Mouse (Mus musculus): ENCODE data around the gene Nt5c2.
"Not testable (repeated sequence)": the region's sequence is repeated elsewhere in the genome, so short reads cannot be mapped to it uniquely, and the experiment has no call there.

Nt5c2 gene

DNA sequence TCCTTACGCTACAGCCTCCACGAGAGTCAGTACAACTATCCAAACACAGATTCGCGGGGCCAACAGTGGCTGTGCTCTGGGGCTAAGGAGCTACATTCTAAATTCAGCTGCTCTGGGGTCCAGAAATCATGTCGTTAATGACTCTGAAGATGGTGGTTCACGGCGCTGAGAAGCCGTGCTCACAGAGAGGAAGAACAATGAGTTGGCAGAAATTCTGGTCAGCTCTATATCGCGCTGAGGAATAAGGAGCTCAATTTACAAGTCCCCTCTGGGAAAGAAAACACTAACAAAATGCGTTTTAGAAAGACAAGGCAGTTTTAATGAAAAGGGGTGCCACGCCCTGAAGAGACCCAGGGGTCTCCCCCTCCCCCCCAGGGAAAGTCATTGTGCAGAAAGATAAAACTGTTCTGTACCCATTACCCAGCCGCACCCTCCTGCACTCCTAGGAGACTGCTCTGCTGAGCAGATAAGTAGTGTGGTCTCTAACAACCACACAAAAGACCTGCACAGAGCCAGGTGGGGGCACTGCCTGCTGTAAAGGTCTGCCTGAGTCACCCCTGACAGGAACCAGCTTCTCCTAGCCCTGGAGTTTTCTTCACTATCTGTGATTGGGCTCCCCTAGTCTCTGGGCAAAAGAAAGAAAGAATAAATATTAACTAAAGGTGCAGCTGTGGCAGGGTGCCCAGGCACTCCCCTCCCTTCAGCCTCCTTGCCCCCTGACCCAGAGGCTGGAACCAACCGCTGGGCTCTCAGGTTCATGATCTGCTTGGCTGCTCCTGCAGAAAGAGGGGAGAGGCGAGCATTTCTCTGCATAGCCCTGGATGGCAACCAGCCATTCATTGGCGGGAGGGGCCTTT lies 26.5 kb downstream of the Nt5c2 start:
- peak; percentile 29 to 31 for DNase-seq (ENCODE audit: low spot score in 2 of 2)

DNA sequence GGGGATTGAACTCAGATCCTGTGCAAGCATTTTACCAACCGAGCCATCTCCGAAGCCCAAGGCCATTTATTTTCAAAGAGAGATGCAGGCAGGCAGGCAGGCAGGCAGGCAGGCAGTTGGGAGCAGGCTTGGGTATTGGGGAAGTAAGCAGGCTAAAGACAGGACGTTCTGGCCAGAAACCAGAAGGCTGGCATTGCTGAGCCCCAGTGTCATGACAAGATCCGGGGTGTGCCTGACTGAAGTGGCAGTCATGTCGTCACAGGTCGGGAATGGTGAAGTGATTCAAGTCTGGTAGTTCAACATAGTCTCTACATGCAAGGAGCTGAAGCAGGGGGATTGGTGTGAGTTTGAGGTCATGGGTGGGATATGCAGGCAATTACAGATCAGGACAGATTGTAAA lies 27.3 kb downstream of the Nt5c2 start:
- no peak for DNase-seq (ENCODE audit: low spot score in 2 of 2)

DNA sequence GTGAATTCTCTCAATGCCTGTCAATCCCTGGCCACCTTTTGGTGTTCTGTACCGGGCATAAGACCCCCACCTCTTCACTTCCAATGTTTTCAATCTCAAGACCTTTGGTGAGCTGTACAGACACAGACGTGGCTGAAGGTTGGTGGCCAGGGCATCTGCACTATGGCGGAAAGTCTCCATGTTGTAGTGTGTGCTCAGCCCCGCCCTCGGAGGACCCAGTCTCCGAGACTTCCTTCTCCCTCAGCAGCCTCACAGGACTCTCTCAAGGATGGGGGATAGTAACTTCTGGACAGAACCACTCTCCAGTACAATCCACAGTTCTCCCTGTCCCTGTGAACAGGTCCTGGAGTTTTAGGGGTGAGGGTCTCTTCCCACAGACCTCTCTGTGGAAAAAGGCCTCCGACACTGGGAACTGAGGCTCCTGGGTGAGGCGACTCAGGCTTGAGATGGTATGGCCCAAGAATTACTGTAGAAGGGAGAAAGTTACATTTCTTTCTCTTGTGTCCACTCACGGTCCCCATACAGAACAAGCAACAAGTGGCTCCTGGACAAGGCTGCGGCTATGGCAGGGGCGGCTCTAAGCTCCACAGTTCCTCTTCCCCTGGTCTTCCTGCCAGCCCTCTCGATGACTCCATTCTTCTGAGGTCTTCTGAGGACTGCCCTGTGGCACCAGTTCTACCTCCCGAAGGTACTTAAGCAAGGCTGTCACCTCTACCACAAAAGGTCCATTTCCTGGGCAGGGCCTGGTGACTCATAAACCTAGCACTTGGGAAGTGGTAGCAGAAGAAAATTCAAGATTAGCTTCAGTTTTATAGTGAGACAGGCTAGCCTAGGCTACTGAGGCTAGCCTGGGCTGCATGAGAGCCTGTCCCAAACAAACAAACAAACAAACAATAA lies 30.0 kb downstream of the Nt5c2 start:
- no peak for DNase-seq (ENCODE audit: low spot score in 2 of 2)

DNA sequence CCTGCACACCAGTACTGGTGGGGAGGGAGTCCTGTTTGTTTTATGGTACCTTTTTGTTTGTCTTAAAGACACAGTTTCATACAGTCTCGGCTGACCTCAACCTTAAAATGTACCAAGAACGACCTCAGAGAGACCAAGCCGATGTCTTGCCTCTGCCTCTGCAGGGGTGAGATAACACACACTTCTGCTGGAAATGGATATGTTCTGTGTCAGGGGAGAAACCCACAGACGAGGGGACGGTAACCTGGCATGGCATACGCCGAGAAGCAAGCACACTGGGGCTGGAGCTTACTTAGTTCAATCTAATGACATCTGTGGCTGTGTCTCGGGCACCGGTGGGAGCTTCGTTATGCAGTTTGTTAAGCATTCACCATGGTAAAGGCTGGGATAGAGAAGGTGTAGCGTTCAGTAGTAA lies 31.0 kb downstream of the Nt5c2 start:
- DNase-seq (ENCODE audit: low spot score in 2 of 2): no peak

DNA sequence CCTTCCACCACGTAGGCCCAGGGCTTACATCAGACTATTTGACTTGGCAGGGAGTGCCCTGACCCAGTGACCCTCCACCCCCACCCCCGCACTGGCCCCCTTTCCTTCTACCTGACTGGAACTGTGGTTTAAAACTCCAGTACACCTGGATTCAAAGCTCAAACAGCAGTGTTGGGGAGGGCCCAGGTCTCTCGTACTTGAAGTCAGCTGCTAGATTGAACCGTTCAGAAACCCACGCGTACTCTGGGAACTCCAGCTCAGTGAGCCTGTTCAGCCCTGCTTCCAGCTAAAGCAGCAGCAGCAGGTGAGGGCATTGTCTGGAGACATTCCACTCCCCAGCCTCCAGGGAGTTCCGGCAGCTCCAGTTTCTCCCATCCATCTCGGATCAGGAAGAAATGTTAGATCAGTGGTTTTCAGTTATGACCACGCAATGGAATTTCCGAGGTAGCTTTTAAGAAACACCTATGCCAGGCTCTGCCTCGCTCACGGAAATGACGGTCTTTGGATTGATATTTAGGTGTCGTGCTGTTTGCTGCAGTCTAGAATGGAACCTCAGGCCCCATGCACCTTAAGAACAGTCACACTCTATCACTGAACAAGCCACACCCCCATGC lies 31.5 kb downstream of the Nt5c2 start:
- DNase-seq (ENCODE audit: low spot score in 2 of 2): no peak

DNA sequence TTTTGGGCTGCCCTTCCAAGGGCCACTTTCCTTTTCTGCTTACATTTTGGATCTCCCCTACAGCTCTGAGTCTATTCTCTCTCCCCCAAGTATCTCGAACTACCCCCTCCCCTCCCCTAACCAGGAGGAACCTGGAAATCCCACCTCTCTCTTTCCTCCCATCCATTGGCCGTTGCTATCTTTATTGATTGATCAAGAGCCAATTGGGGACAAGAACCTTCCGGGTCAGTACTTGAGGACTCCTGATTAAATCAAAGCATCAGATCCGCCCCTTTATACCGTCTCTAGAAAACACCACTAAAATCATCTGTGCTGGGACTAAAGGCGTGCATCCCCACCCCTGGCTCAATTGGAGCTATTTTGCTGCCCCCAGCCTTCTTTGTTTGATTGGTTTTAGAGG lies 33.5 kb downstream of the Nt5c2 start:
- no peak for DNase-seq (ENCODE audit: low spot score in 2 of 2)

DNA sequence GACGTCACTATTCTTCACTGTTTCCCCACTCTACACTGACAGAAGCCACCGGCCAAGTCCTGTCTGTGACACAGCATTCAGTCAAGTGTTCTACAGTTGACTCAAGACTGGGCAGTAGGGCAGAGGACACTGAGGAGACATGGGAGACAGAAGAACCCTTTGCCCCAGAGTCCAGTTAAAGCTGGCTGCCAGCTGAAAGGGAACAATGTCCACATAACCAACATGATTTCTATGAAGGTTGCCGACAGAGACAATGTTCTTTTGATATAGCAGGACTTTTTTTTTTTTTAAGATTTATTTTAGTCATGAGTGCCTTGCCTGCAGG lies 35.2 kb downstream of the Nt5c2 start:
- DNase-seq (ENCODE audit: low spot score in 2 of 2): no peak

DNA sequence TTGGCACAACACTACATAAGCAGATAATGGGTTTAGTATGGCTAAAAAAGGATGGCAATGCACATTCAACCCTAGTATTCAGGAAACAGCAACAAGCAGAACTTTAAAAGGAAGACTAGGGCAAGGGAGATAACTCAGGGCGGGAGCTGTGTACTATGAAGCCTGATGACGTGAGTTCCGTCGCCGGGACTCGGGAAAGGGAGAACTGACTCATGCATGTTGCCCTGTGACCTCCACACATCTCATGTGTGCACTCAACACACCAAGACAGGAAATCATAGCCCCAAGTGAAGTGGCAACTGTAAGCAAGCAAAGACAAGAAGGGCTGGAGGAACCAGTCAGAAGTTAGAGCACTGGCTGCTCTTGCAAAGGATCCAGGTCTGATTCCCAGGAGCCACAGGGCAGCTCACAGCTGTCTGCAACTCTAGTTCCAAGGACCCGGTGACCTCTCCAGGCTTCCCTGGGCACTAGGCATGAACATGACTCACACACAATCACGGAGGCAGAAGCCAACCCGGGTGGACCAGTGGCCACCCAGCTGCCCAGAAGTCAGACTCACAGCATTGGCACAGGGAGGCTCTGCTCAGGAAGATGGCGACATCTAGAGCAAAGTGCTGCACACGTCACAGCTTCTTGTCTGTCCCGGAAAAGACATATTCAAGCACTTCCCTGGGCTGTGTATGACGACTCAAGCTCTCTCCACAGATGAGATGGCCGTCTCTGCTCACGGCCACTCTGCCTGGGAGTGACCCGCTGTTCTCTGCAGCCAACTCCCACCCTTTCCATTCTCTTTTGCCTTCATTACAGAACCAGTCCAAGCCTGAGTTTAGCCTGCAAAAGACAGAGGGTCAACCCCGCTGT lies 35.8 kb downstream of the Nt5c2 start:
- DNase-seq (ENCODE audit: low spot score in 2 of 2): no peak

DNA sequence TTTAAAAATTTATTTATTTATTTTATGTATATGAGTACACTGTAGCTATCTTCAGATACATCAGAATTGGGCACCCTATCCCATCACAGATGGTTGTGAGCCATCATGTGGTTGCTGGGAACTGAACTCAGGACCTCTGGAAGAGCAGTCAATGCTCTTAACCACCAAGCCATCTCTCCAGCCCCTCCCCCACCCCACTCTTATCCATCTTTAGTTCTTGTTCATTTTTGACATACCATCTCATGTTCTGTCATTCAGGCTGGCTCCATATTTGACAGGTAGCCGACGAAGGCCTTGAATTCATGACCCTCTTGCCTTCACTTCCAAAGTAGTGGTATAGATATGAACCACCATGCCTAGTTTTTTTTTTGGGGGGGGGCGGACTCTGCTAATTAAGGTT lies 36.9 kb downstream of the Nt5c2 start:
- not testable (repeated sequence) for DNase-seq (ENCODE audit: low spot score in 2 of 2)

DNA sequence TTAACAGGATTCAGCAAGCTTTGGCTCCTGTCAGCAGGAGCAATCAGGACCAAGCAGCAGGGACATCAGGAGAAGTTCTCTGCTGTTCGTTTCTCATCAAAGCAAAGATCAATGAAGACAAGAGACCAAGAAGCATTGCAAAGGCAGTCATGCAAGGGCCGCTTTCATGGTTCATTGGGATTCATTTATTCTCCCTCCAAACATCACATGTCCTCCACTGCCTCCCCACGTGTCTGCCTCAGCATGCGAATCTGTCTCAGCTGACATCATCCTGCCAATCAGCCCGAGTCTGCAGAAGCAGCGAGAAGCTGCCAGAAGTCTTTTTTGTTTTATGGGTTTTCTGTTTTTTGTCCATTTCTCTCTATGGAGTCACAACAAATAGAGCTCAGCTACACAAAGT lies 37.5 kb downstream of the Nt5c2 start:
- no peak for DNase-seq (ENCODE audit: low spot score in 2 of 2)

DNA sequence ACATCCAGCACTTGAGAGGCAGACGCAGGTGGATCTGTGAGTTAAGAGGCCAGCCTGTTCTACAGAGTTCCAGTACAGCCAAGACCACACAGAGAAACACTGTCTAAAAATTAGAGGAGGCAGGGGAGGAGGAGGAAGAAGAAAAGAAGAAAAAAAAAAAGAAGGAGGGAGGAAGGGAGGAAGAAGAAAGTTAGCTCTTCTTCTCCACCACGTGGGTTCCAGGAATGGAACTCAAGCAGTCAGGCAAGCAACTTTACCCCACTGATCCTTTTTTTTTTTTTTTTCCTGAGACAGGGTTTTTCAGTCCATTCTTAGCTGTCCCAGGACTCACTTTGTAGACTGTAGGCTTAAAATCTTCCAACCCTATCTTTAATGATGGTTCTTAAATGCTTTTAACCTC lies 38.2 kb downstream of the Nt5c2 start:
- no peak for DNase-seq (ENCODE audit: low spot score in 2 of 2)

DNA sequence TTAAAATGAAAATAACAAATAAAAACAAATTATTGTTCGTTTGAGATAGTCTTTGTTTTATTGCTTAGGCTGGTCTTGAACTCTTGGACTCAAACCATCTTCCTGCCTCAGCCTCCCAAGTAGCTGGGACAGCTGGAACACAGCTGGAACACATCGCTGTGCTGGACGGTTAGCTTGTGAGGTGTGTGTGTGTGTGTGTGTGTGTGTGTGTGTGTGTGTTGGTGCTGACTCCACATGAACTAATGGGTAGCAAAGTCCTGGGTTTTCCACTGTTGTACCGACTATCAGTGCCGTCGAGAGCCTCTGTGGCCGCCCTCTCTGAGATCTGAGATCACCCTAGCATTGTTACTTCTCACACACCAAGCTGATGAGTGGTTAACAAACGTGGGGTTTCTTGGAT lies 39.0 kb downstream of the Nt5c2 start:
- no peak for DNase-seq (ENCODE audit: low spot score in 2 of 2)

DNA sequence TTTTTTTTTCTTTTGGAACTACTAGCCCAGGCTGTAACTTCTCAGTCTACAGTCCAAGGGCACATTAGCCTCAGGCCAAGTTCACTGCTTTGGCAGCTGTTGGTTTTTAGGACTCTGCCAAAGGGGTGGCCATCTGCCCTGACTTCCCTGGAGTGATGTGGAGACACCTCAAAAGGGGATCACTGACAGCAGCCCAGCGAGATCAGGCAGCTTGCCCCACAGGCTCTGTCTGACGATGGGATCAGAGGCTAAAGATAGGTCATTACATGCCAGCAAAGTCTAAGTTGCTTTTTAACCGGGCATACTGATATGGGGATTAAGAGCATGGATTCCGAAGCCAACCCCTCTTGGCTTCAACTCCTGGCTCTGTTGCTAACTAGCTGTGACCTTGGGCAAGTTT lies 39.4 kb downstream of the Nt5c2 start:
- no peak for DNase-seq (ENCODE audit: low spot score in 2 of 2)

DNA sequence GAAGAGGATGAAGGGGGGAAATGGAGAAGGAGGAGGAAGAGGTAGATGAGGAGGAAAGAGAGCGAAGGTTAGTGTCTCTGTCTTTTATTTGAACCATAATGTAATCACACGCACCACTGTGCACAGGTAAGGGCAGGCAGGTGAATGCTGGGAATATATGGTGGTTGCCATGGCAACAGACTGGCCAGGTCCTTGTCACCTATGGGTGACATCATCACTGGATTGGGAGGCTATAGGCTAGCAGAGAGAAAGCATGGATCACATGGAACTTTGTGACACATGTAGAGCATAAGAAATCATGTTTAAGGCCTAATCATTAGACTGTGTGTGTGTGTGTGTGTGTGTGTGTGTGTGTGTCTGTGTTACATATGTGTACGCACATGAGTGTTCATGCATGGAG lies 42.8 kb downstream of the Nt5c2 start:
- no peak for DNase-seq (ENCODE audit: low spot score in 2 of 2)

DNA sequence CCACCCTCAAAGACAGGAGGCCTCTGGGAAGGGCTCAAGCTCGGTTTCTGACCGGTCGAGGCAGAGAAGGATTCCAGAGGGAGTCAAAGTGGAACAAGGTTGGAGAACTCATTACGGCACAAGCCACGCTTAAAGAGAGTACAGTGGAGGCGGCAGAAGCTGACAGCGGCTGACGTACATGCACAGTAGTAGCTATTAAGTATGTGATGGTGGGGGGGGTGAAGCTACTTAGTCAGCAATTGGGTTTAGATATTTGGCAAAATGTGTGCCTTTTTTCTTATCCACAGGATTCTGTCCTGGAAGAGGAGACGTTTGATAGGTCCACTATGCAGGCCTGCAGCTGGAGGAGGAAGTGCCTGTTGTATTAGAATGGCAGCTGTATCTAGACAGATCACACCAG lies 43.2 kb downstream of the Nt5c2 start:
- DNase-seq (ENCODE audit: low spot score in 2 of 2): no peak

DNA sequence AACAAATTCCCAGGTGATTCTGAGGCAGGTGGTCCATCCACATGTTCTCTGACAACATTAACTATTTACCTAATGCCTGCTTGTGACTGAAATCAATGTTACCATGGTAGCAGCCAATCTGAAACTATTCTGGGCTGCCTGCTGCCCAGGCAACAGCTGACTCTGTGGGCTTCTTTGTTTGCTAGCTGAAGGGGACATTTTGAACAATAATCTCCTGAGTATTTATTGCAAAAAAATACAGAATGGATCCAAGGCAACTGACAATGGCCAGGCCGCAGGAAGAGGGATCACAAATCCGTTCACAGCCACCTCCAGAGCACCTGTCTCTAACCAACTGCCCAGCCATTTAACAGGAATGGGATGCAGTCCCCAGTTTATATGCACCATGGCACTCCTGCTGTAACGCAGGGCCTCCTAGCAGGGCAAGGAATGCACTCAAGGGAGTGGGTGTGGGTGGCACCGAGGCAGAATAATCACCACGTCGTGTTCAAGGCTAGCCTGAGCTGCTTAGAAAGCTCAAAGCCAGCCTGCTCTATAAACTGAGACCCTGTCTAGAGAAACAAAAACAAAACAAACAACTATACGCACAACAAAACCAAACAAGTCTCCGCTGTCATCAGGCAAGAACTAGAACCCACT lies 43.8 kb downstream of the Nt5c2 start:
- no peak for DNase-seq (ENCODE audit: low spot score in 2 of 2)

DNA sequence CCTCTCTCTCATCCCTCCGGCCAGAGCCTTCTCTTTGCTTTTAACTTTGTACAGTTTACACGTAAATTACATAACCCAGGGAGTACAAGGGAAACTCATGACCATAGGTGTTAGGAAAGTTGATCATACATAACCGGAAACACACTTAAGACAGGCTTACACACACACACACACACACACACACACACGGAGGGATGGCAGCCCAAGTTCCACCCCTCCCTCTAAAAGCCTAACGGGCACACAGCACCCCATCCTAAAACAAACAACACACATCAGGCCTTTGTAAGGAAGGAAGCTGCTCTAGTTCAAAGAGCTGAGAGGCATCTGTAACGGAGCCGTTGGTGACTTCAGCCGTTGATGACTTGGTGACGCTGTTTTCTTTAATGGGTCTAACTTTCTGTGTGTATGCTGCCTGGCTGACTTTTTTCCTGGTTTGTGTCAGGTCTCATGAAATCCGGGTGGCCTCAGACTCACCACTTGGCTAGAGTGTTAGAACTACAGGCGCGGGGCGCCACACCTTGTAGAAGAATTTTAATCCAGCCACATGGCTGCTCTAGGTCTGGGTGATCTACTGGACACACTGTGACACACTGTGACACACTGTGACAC lies 44.7 kb downstream of the Nt5c2 start:
- DNase-seq (ENCODE audit: low spot score in 2 of 2): peak; percentile 48 to 51

DNA sequence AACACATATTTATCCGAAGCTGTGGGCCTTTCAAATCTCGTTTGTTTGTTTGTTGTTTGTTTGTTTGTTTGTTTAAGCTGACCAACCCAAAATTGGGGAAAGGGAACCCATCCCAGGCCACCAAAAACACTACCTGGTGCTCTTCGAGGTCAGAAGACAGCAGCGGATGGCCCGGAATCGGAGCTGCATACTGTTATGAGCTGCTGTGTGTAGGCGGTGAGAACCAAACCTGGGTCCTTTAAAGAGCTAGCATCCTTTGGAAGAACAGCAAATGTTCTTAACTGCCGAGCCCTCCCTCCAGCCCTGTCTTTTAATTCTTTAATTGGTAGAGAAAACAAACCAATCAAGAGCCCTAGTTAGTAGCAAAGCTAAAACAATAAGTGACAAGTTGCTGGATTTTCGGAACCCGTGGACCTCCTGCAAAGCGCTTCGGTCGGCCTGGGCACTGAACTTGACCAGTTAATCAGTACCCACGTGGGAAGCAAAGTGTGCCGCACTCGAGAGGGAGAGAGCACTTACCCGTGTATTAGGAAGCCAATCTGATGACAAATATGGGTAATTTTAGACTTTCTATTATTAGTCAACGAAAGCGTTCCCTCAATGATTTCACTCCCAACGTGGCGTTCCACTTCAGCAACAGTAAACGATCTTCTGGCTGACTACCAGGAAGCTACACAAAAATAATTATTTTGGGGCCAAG lies 45.5 kb downstream of the Nt5c2 start:
- DNase-seq (ENCODE audit: low spot score in 2 of 2): no peak

DNA sequence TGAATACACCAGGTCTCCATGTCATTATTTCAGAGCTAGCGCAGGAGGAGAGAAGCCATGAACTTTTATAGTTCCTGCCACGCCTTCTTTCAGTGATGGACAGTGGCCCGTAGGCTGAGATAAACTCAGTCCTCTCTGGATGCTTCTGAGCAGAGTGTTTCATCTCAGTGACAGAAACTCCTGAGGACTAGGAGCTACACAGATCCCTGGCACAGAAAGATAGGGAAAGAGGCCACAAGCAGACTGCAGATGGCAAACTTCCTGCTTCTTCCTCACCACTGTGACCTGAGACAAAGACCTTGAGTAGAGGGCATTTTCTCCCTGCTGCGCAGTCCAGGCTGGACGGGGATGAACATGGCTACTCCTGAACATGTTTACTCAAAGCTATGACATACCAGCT lies 46.1 kb downstream of the Nt5c2 start:
- DNase-seq (ENCODE audit: low spot score in 2 of 2): no peak

DNA sequence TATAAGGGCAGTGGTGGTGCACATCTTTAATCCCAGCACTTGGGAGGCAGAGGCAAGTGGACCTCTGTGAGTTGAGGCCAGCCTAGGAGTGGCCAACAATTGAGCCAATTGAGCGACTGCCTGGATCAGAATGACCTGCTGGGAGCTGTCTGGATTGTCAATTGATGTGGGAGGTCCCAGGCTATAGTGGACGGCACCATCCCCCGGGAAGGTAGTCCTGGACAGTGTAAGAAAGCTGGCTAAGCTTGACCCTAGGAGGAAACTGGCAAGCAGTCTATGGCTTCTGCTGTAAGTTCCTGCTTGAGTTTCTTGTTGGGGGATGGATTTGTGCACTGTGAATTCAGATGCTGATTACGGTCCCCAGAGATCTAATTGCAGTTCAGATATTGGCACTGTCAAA lies 47.1 kb downstream of the Nt5c2 start:
- DNase-seq (ENCODE audit: low spot score in 2 of 2): no peak

All from thymus, postnatal 10 days (tissue).